In genomic region chr2:4344411-4344810, GRCm38 (mm10) we compare ENCODE assay signal across 16 mouse cellular contexts.
"Had no signal": no experiment of that assay in that cellular context is flagged by ENCODE, and none has a peak within 500 bp of the region (broad histone marks: within the 10 kb centered on the region; RNA-seq: fewer than 3 reads in every experiment).

No protein-coding gene starts in this region.

- DNase-seq: gastrocnemius, postnatal 14 days; gastrocnemius, postnatal 36 days; heart, adult 18-20 months; heart, postnatal 14 days; heart, postnatal 36 days; kidney, adult 11 months; kidney, adult 2 months; kidney, adult 9 months; kidney, postnatal 14 days; kidney, postnatal 36 days; layer of hippocampus, adult 9-11 months; layer of hippocampus, postnatal 36 days; left cerebral cortex, postnatal 4 days; liver, embryonic 13.5 days had no signal

- ATAC-seq: hindbrain, postnatal 0 days; intestine, embryonic 16.5 days had no signal
